Mouse (Mus musculus): Measurements from ENCODE around the gene 1700003E16Rik. TPM values are rescaled to one million over a fixed set of nuclear protein-coding genes. Genes with fewer than 3 reads are reported as not detected.

1700003E16Rik gene
- polyA plus RNA-seq, 1 experiment from 2014 or later = 0.47 TPM

GRCm38 (mm10) chr6:83203320-83203719 lies 47.1 kb downstream of the 1700003E16Rik start:
- Histone ChIP-seq H3K9me3 (ENCODE audit: control insufficient read depth, low read length) (no peaks in the 10 kb centered on the region), H3K4me1 (replicated peaks; ENCODE audit: control insufficient read depth, insufficient read depth, low read length) (no peaks in the 10 kb centered on the region), H3K4me3 (ENCODE audit: low read depth, low read length) (no peak overlapping the region), H3K27ac (ENCODE audit: low read depth) (no peak overlapping the region), H3K27me3 (replicated peaks; ENCODE audit: control insufficient read depth, insufficient read depth, low read length) (no peaks in the 10 kb centered on the region), H3K36me3 (ENCODE audit: control insufficient read depth, insufficient read depth, low read length) (peaks cover 27% of the 10 kb centered on the region), H3K4me2 (ENCODE audit: low read length) (no peak overlapping the region), H3K9ac (ENCODE audit: low read length) (no peak overlapping the region)
- DNase-seq (ENCODE audit: low spot score) = no peak
- ATAC-seq (replicated peaks; ENCODE audit: low FRiP score, low TSS enrichment, low read depth) = no peak
- 82% methylated on average over 4 of the region's 4 CpGs for WGBS

GRCm38 (mm10) chr6:83205851-83206250 lies 49.6 kb downstream of the 1700003E16Rik start:
- Histone ChIP-seq H3K4me3 (ENCODE audit: low read depth, low read length) (no peak overlapping the region), H3K36me3 (ENCODE audit: control insufficient read depth, insufficient read depth, low read length) (peaks cover 4% of the 10 kb centered on the region), H3K4me2 (ENCODE audit: low read length) (no peak overlapping the region), H3K27me3 (replicated peaks; ENCODE audit: control insufficient read depth, insufficient read depth, low read length) (no peaks in the 10 kb centered on the region), H3K27ac (ENCODE audit: low read depth) (no peak overlapping the region), H3K9me3 (ENCODE audit: control insufficient read depth, low read length) (no peaks in the 10 kb centered on the region), H3K4me1 (replicated peaks; ENCODE audit: control insufficient read depth, insufficient read depth, low read length) (no peaks in the 10 kb centered on the region), H3K9ac (ENCODE audit: low read length) (no peak overlapping the region)
- DNase-seq (ENCODE audit: low spot score) = no peak
- no peak for ATAC-seq (replicated peaks; ENCODE audit: low FRiP score, low TSS enrichment, low read depth)
- WGBS = 85% methylated on average over 3 of the region's 3 CpGs

GRCm38 (mm10) chr6:83206321-83206720 lies 50.1 kb downstream of the 1700003E16Rik start:
- no peaks in the 10 kb centered on the region for H3K27me3 ChIP-seq (replicated peaks; ENCODE audit: control insufficient read depth, insufficient read depth, low read length)
- no peak overlapping the region for H3K4me3 ChIP-seq (ENCODE audit: low read depth, low read length)
- ATAC-seq (replicated peaks; ENCODE audit: low FRiP score, low TSS enrichment, low read depth) = no peak
- no peak overlapping the region for H3K9ac ChIP-seq (ENCODE audit: low read length)
- no peaks in the 10 kb centered on the region for H3K9me3 ChIP-seq (ENCODE audit: control insufficient read depth, low read length)
- no peaks in the 10 kb centered on the region for H3K4me1 ChIP-seq (replicated peaks; ENCODE audit: control insufficient read depth, insufficient read depth, low read length)
- WGBS = 53% methylated on average over 11 of the region's 11 CpGs
- no peaks in the 10 kb centered on the region for H3K36me3 ChIP-seq (ENCODE audit: control insufficient read depth, insufficient read depth, low read length)
- DNase-seq (ENCODE audit: low spot score) = no peak
- H3K27ac ChIP-seq (ENCODE audit: low read depth) = no peak overlapping the region
- H3K4me2 ChIP-seq (ENCODE audit: low read length) = no peak overlapping the region

- Histone ChIP-seq H3K27ac (ENCODE audit: low read depth) (no peak overlapping the region), H3K36me3 (ENCODE audit: control insufficient read depth, insufficient read depth, low read length) (no peaks in the 10 kb centered on the region), H3K9ac (ENCODE audit: low read length) (no peak overlapping the region), H3K4me2 (ENCODE audit: low read length) (no peak overlapping the region), H3K4me3 (ENCODE audit: low read depth, low read length) (no peak overlapping the region), H3K9me3 (ENCODE audit: control insufficient read depth, low read length) (no peaks in the 10 kb centered on the region), H3K27me3 (replicated peaks; ENCODE audit: control insufficient read depth, insufficient read depth, low read length) (no peaks in the 10 kb centered on the region), H3K4me1 (replicated peaks; ENCODE audit: control insufficient read depth, insufficient read depth, low read length) (no peaks in the 10 kb centered on the region)
- 0 out of 2 replicates have a peak, but pooled peaks have one; percentile 23 for ATAC-seq (replicated peaks; ENCODE audit: low FRiP score, low TSS enrichment, low read depth)
- DNase-seq (ENCODE audit: low spot score) = no peak
- WGBS = 66% methylated on average over 9 of the region's 9 CpGs
Measured at GRCm38 (mm10) chr6:83207361-83208049, 51.3 kb downstream of the 1700003E16Rik start.

GRCm38 (mm10) chr6:83208050-83208400 lies 51.8 kb downstream of the 1700003E16Rik start:
- Histone ChIP-seq H3K4me1 (replicated peaks; ENCODE audit: control insufficient read depth, insufficient read depth, low read length) (no peaks in the 10 kb centered on the region), H3K9me3 (ENCODE audit: control insufficient read depth, low read length) (no peaks in the 10 kb centered on the region), H3K27me3 (replicated peaks; ENCODE audit: control insufficient read depth, insufficient read depth, low read length) (no peaks in the 10 kb centered on the region), H3K9ac (ENCODE audit: low read length) (no peak overlapping the region), H3K36me3 (ENCODE audit: control insufficient read depth, insufficient read depth, low read length) (no peaks in the 10 kb centered on the region), H3K4me3 (ENCODE audit: low read depth, low read length) (no peak overlapping the region), H3K4me2 (ENCODE audit: low read length) (no peak overlapping the region), H3K27ac (ENCODE audit: low read depth) (no peak overlapping the region)
- DNase-seq (ENCODE audit: low spot score) = no peak
- ATAC-seq (replicated peaks; ENCODE audit: low FRiP score, low TSS enrichment, low read depth) = no peak
- 86% methylated on average over 2 of the region's 2 CpGs for WGBS

GRCm38 (mm10) chr6:83210495-83210894 lies 54.3 kb downstream of the 1700003E16Rik start:
- H3K4me1 ChIP-seq (replicated peaks; ENCODE audit: control insufficient read depth, insufficient read depth, low read length) = no peaks in the 10 kb centered on the region
- no peak overlapping the region for H3K4me3 ChIP-seq (ENCODE audit: low read depth, low read length)
- H3K36me3 ChIP-seq (ENCODE audit: control insufficient read depth, insufficient read depth, low read length) = no peaks in the 10 kb centered on the region
- DNase-seq (ENCODE audit: low spot score) (no peak), ATAC-seq (replicated peaks; ENCODE audit: low FRiP score, low TSS enrichment, low read depth) (no peak)
- H3K9ac ChIP-seq (ENCODE audit: low read length) = no peak overlapping the region
- no peaks in the 10 kb centered on the region for H3K9me3 ChIP-seq (ENCODE audit: control insufficient read depth, low read length)
- 56% methylated on average over 2 of the region's 2 CpGs for WGBS
- no peaks in the 10 kb centered on the region for H3K27me3 ChIP-seq (replicated peaks; ENCODE audit: control insufficient read depth, insufficient read depth, low read length)
- no peak overlapping the region for H3K27ac ChIP-seq (ENCODE audit: low read depth)
- no peak overlapping the region for H3K4me2 ChIP-seq (ENCODE audit: low read length)

GRCm38 (mm10) chr6:83211526-83211925 lies 55.3 kb downstream of the 1700003E16Rik start:
- Histone ChIP-seq H3K9ac (ENCODE audit: low read length) (no peak overlapping the region), H3K9me3 (ENCODE audit: control insufficient read depth, low read length) (no peaks in the 10 kb centered on the region), H3K27ac (ENCODE audit: low read depth) (no peak overlapping the region), H3K4me3 (ENCODE audit: low read depth, low read length) (no peak overlapping the region), H3K36me3 (ENCODE audit: control insufficient read depth, insufficient read depth, low read length) (no peaks in the 10 kb centered on the region), H3K4me1 (replicated peaks; ENCODE audit: control insufficient read depth, insufficient read depth, low read length) (no peaks in the 10 kb centered on the region), H3K4me2 (ENCODE audit: low read length) (no peak overlapping the region), H3K27me3 (replicated peaks; ENCODE audit: control insufficient read depth, insufficient read depth, low read length) (no peaks in the 10 kb centered on the region)
- DNase-seq (ENCODE audit: low spot score) (no peak), ATAC-seq (replicated peaks; ENCODE audit: low FRiP score, low TSS enrichment, low read depth) (no peak)
- 22% methylated on average over 5 of the region's 5 CpGs for WGBS

Other genes with a start within 250 kb of the 1700003E16Rik start
- gene Sema4f, start 216.6 kb upstream of the 1700003E16Rik start, polyA plus RNA-seq (2014; fragmentation: Nextera tagmentation; extraction: Ambion mirVana) = 1.5 and 1.6 TPM in 2 replicates
- gene M1ap, start 209.5 kb upstream of the 1700003E16Rik start, polyA plus RNA-seq (2014; fragmentation: Nextera tagmentation; extraction: Ambion mirVana) = 0.17 and 0.47 TPM in 2 replicates
- gene Dok1, start 122.9 kb upstream of the 1700003E16Rik start, polyA plus RNA-seq (2014; fragmentation: Nextera tagmentation; extraction: Ambion mirVana) = 7.6 and 9.1 TPM in 2 replicates
- 13.6 and 14.4 TPM in 2 replicates for gene Loxl3, start 122.2 kb upstream of the 1700003E16Rik start, polyA plus RNA-seq (2014; fragmentation: Nextera tagmentation; extraction: Ambion mirVana)
- 158 and 167 TPM in 2 replicates for gene Aup1, start 101.9 kb upstream of the 1700003E16Rik start, polyA plus RNA-seq (2014; fragmentation: Nextera tagmentation; extraction: Ambion mirVana)
- gene Htra2, start 101.1 kb upstream of the 1700003E16Rik start, polyA plus RNA-seq (2014; fragmentation: Nextera tagmentation; extraction: Ambion mirVana) = 42.6 and 45.9 TPM in 2 replicates
- gene Dqx1, start 98.6 kb upstream of the 1700003E16Rik start, polyA plus RNA-seq (2014; fragmentation: Nextera tagmentation; extraction: Ambion mirVana) = 7.7 and 8.2 TPM in 2 replicates
- 36.4 and 43.1 TPM in 2 replicates for gene Tlx2, start 86.1 kb upstream of the 1700003E16Rik start, polyA plus RNA-seq (2014; fragmentation: Nextera tagmentation; extraction: Ambion mirVana)
- 45.5 and 46.9 TPM in 2 replicates for gene Pcgf1, start 78.5 kb upstream of the 1700003E16Rik start, polyA plus RNA-seq (2014; fragmentation: Nextera tagmentation; extraction: Ambion mirVana)
- 1.1 and 1.4 TPM in 2 replicates for gene Lbx2, start 70.0 kb upstream of the 1700003E16Rik start, polyA plus RNA-seq (2014; fragmentation: Nextera tagmentation; extraction: Ambion mirVana)
- gene Ccdc142, start 54.8 kb upstream of the 1700003E16Rik start, polyA plus RNA-seq (2014; fragmentation: Nextera tagmentation; extraction: Ambion mirVana) = 2.0 and 2.9 TPM in 2 replicates
- gene Gm42688, start 54.8 kb upstream of the 1700003E16Rik start, polyA plus RNA-seq (2014; fragmentation: Nextera tagmentation; extraction: Ambion mirVana) = 2.1 and 2.6 TPM in 2 replicates
- 132 and 136 TPM in 2 replicates for gene Mrpl53, start 47.4 kb upstream of the 1700003E16Rik start, polyA plus RNA-seq (2014; fragmentation: Nextera tagmentation; extraction: Ambion mirVana)
- gene Mogs, start 40.9 kb upstream of the 1700003E16Rik start, polyA plus RNA-seq (2014; fragmentation: Nextera tagmentation; extraction: Ambion mirVana) = 39.7 and 60.0 TPM in 2 replicates
- gene Wbp1, start 34.8 kb upstream of the 1700003E16Rik start, polyA plus RNA-seq (2014; fragmentation: Nextera tagmentation; extraction: Ambion mirVana) = 83.8 and 91.2 TPM in 2 replicates
- gene Ino80b, start 31.0 kb upstream of the 1700003E16Rik start, polyA plus RNA-seq (2014; fragmentation: Nextera tagmentation; extraction: Ambion mirVana) = 13.4 and 13.8 TPM in 2 replicates
- 16.9 and 17.6 TPM in 2 replicates for gene Rtkn, start 20.9 kb upstream of the 1700003E16Rik start, polyA plus RNA-seq (2014; fragmentation: Nextera tagmentation; extraction: Ambion mirVana)
- 4.3 and 6.4 TPM in 2 replicates for gene Wdr54, start within 50 bp of the 1700003E16Rik start, polyA plus RNA-seq (2014; fragmentation: Nextera tagmentation; extraction: Ambion mirVana)
- gene Dctn1, start 9.5 kb downstream of the 1700003E16Rik start, polyA plus RNA-seq (2014; fragmentation: Nextera tagmentation; extraction: Ambion mirVana) = 75.3 and 76.0 TPM in 2 replicates
- 0.17 and 0.46 TPM in 2 replicates for gene Slc4a5, start 63.4 kb downstream of the 1700003E16Rik start, polyA plus RNA-seq (2014; fragmentation: Nextera tagmentation; extraction: Ambion mirVana)
- 36.0 and 37.4 TPM in 2 replicates for gene Mthfd2, start 169.5 kb downstream of the 1700003E16Rik start, polyA plus RNA-seq (2014; fragmentation: Nextera tagmentation; extraction: Ambion mirVana)
- 74.8 and 76.4 TPM in 2 replicates for gene Mob1a, start 169.6 kb downstream of the 1700003E16Rik start, polyA plus RNA-seq (2014; fragmentation: Nextera tagmentation; extraction: Ambion mirVana)
- gene Bola3, start 192.7 kb downstream of the 1700003E16Rik start, polyA plus RNA-seq (2014; fragmentation: Nextera tagmentation; extraction: Ambion mirVana) = 144 and 155 TPM in 2 replicates

Measured in intestine, embryonic 14.5 days (tissue).